Mouse (Mus musculus) forebrain, postnatal 0 days (tissue): ENCODE data around the gene Dxo. TPM values are rescaled to one million over a fixed set of nuclear protein-coding genes. Genes with fewer than 3 reads are reported as not detected.

ENCODE experiments used
- ATAC-seq: fragments of 200-750 bp; cut with Nextera tagmentation; 2 replicates; pipeline ENCODE4 v1.8.0; 2017; ENCODE audit warnings: mild to moderate bottlenecking, moderate library complexity
- DNase-seq: peaks from one replicate; pipeline ENCODE4 v3.0.0-alpha.2; 2015
- H3K27ac ChIP-seq: fragments of 300-500 bp; sonication (generic); 2 replicates; pipeline ENCODE4 v1.5.1; 2014; ENCODE audit warnings: low read depth, mild to moderate bottlenecking, antibody characterized with exemption, low read length, moderate library complexity, mixed read lengths
- H3K27me3 ChIP-seq: fragments of 300-500 bp; sonication (generic); 2 replicates; pipeline ENCODE4 v1.6.1; 2014; ENCODE audit warnings: mild to moderate bottlenecking, low read length, mixed read lengths; ENCODE audit not compliant: insufficient read depth
- H3K36me3 ChIP-seq: fragments of 300-500 bp; sonication (generic); 2 replicates; pipeline ENCODE4 v1.6.1; 2014; ENCODE audit warnings: mild to moderate bottlenecking, moderate library complexity; ENCODE audit not compliant: insufficient read depth
- H3K4me1 ChIP-seq: fragments of 300-500 bp; sonication (generic); 2 replicates; pipeline ENCODE4 v1.6.1; 2014; ENCODE audit warnings: antibody characterized with exemption; ENCODE audit not compliant: insufficient read depth
- H3K4me2 ChIP-seq: fragments of 300-500 bp; sonication (generic); 2 replicates; pipeline ENCODE4 v1.6.1; 2014; ENCODE audit warnings: low read depth, mild to moderate bottlenecking, moderate library complexity
- H3K4me3 ChIP-seq: fragments of 300-500 bp; sonication (generic); 2 replicates; pipeline ENCODE4 v1.5.1; 2014; ENCODE audit warnings: low read depth, low read length, mixed read lengths
- H3K9ac ChIP-seq: fragments of 300-500 bp; sonication (generic); 2 replicates; pipeline ENCODE4 v1.6.1; 2014; ENCODE audit warnings: mild to moderate bottlenecking
- H3K9me3 ChIP-seq: fragments of 300-500 bp; sonication (generic); 2 replicates; pipeline ENCODE4 v1.6.1; 2016; ENCODE audit warnings: low read length
- CTCF ChIP-seq: sonication (generic); IDR thresholded peaks from 2 replicates; pipeline ENCODE4 v1.5.1; 2016; ENCODE audit warnings: antibody characterized with exemption, control low read depth, low read depth
- WGBS: fragments of 180-500 bp; shearing (Covaris S2); extraction: QIAGEN DNeasy Blood & Tissue Kit; methylation state at CpG from one replicate; pipeline ENCODE4 v1.1.7; 2014; 5-methylcytosine and 5-hydroxymethylcytosine counted together
- polyA plus RNA-seq: library from polyadenylated mRNA; unstranded; fragments of >200 nt; fragmentation: Nextera tagmentation; extraction: Ambion mirVana; gene quantifications from 2 replicates; pipeline ENCODE4 v1.2.1, GENCODE M21; 2015
- total RNA-seq: library from RNA; depleted of rRNA; stranded (reverse); fragments of >200 nt; gene quantifications from 2 replicates; pipeline ENCODE4 v1.2.3, GENCODE M21; 2014

Gene Dxo
- total and polyA plus RNA-seq, 2 experiments from 2014 or later: 40.0 to 57.8 TPM

GRCm38 (mm10) chr17:34861704-34862415, 25.0 kb downstream of the Dxo start:
- ATAC-seq (no peak), DNase-seq (no peak)
- H3K4me3 ChIP-seq: no peak overlapping the region
- H3K4me2 ChIP-seq: no peak overlapping the region
- no peak for TF ChIP-seq CTCF
- 76% methylated on average over 13 of the region's 13 CpGs for WGBS
- H3K9ac ChIP-seq: no peak overlapping the region
- H3K9me3 ChIP-seq: no peaks in the 10 kb centered on the region
- H3K36me3 ChIP-seq: peaks cover 2% of the 10 kb centered on the region; the same call in 1 of the 2 replicates
- no peaks in the 10 kb centered on the region for H3K4me1 ChIP-seq
- no peak overlapping the region for H3K27ac ChIP-seq
- no peaks in the 10 kb centered on the region for H3K27me3 ChIP-seq

GRCm38 (mm10) chr17:34862416-34863081, 25.7 kb downstream of the Dxo start, which contains the start of gene Cfb:
TSS of gene Cfb (minus strand) at chr17:34862518.
- H3K4me2 ChIP-seq: no peak within 1 kb of the TSS
- no peaks in the 10 kb centered on the region for H3K36me3 ChIP-seq
- no peak within 1 kb of the TSS for H3K9ac ChIP-seq
- no peak within 1 kb of the TSS for H3K27ac ChIP-seq
- H3K4me1 ChIP-seq: no peaks in the 10 kb centered on the region
- H3K9me3 ChIP-seq: no peaks in the 10 kb centered on the region
- no peaks in the 10 kb centered on the region for H3K27me3 ChIP-seq
- ATAC-seq (no peak), DNase-seq (no peak)
- TF ChIP-seq CTCF: no peak
- no peak within 1 kb of the TSS for H3K4me3 ChIP-seq
- 68% methylated on average over 8 of the region's 8 CpGs for WGBS

GRCm38 (mm10) chr17:34865981-34866380, 29.2 kb downstream of the Dxo start:
- H3K36me3 ChIP-seq: no peaks in the 10 kb centered on the region
- no peaks in the 10 kb centered on the region for H3K4me1 ChIP-seq
- H3K27ac ChIP-seq: no peak overlapping the region
- no peak for DNase-seq
- 64% methylated on average over 7 of the region's 7 CpGs for WGBS
- H3K9me3 ChIP-seq: no peaks in the 10 kb centered on the region
- no peaks in the 10 kb centered on the region for H3K27me3 ChIP-seq
- H3K4me2 ChIP-seq: no peak overlapping the region
- no peak overlapping the region for H3K4me3 ChIP-seq
- ATAC-seq: no peak
- H3K9ac ChIP-seq: no peak overlapping the region
- TF ChIP-seq CTCF: no peak

GRCm38 (mm10) chr17:34874321-34874720, 37.5 kb downstream of the Dxo start:
- no peak overlapping the region for H3K9ac ChIP-seq
- H3K27me3 ChIP-seq: no peaks in the 10 kb centered on the region
- H3K4me2 ChIP-seq: no peak overlapping the region
- no peak for TF ChIP-seq CTCF
- H3K27ac ChIP-seq: no peak overlapping the region
- WGBS: 91% methylated on average over 6 of the region's 6 CpGs
- H3K36me3 ChIP-seq: no peaks in the 10 kb centered on the region
- ATAC-seq (no peak), DNase-seq (no peak)
- H3K4me3 ChIP-seq: no peak overlapping the region
- no peaks in the 10 kb centered on the region for H3K9me3 ChIP-seq
- H3K4me1 ChIP-seq: no peaks in the 10 kb centered on the region

GRCm38 (mm10) chr17:34879336-34879879, 42.6 kb downstream of the Dxo start, which contains the start of gene Zbtb12:
TSS of gene Zbtb12 (plus strand) at chr17:34879483.
- Histone ChIP-seq H3K4me1 (no peaks in the 10 kb centered on the region), H3K27me3 (0 out of 2 replicates have a peak, but pooled peaks cover 4% of the 10 kb centered on the region), H3K36me3 (no peaks in the 10 kb centered on the region), H3K9me3 (no peaks in the 10 kb centered on the region), H3K9ac (no peak within 1 kb of the TSS), H3K4me2 (no peak within 1 kb of the TSS), H3K27ac (no peak within 1 kb of the TSS), H3K4me3 (no peak within 1 kb of the TSS)
- whole genome bisulfite sequencing: 67% methylated on average over 11 of the region's 11 CpGs
- DNase-seq: no peak
- TF ChIP-seq CTCF: no peak
- ATAC-seq: no peak

- Histone ChIP-seq H3K27ac (no peak overlapping the region), H3K9ac (no peak overlapping the region), H3K27me3 (0 out of 2 replicates have a peak, but pooled peaks cover 4% of the 10 kb centered on the region), H3K4me1 (no peaks in the 10 kb centered on the region), H3K9me3 (no peaks in the 10 kb centered on the region), H3K4me3 (no peak overlapping the region), H3K4me2 (no peak overlapping the region), H3K36me3 (no peaks in the 10 kb centered on the region)
- DNase-seq (no peak), ATAC-seq (no peak)
- TF ChIP-seq CTCF: no peak
Observed at GRCm38 (mm10) chr17:34881166-34881565, 44.3 kb downstream of the Dxo start.
